ENCODE assay signal across 8 mouse cellular contexts in genomic region chr4:142772751-142773455, GRCm38 (mm10).
DNase-seq lines count a peak whose midpoint lies in the region; ATAC-seq and TF ChIP-seq lines count a peak whose summit lies in the region.

No protein-coding gene starts in this region.

- ATAC-seq in lung, embryonic 14.5 days (ENCODE audit: insufficient read depth): no peak
- peak; percentile 54 for ATAC-seq in hindbrain, embryonic 15.5 days (ENCODE audit: low FRiP score, low read depth)
- peak; percentile 58 for ATAC-seq in midbrain, embryonic 11.5 days (ENCODE audit: low FRiP score)
- no peak for ATAC-seq in monocyte, adult 5-6 weeks (replicated peaks; ENCODE audit: insufficient number of reproducible peaks, low FRiP score, low TSS enrichment, poor library complexity, severe bottlenecking)

- H3K4me2 ChIP-seq in lung, embryonic 14.5 days: no peak overlapping the region
- H3K4me2 ChIP-seq in hindbrain, embryonic 15.5 days: peak overlapping the region; percentile 30; the same call in 1 of the 2 replicates
- peak overlapping the region; percentile 22; the same call in 1 of the 2 replicates for H3K4me2 ChIP-seq in midbrain, embryonic 11.5 days

- H3K9ac ChIP-seq in lung, embryonic 14.5 days: no peak overlapping the region
- H3K9ac ChIP-seq in hindbrain, embryonic 15.5 days: no peak overlapping the region
- 0 out of 2 replicates have a peak overlapping the region, but pooled peaks have one; percentile 28 for H3K9ac ChIP-seq in midbrain, embryonic 11.5 days (ENCODE audit: low read length)

- H3K4me1 ChIP-seq in lung, embryonic 14.5 days (ENCODE audit: insufficient read depth): no peaks in the 10 kb centered on the region
- H3K4me1 ChIP-seq in hindbrain, embryonic 15.5 days (replicated peaks): peaks cover 41% of the 10 kb centered on the region
- H3K4me1 ChIP-seq in midbrain, embryonic 11.5 days (ENCODE audit: control insufficient read depth, insufficient read depth, low read length): peaks cover 41% of the 10 kb centered on the region

- no peaks in the 10 kb centered on the region for H3K9me3 ChIP-seq in lung, embryonic 14.5 days (ENCODE audit: low read depth, low read length)
- no peaks in the 10 kb centered on the region for H3K9me3 ChIP-seq in hindbrain, embryonic 15.5 days
- no peaks in the 10 kb centered on the region for H3K9me3 ChIP-seq in midbrain, embryonic 11.5 days (ENCODE audit: control insufficient read depth, low read length)

- H3K27ac ChIP-seq in lung, embryonic 14.5 days (ENCODE audit: low read depth): no peak overlapping the region
- peak overlapping the region; percentile 79 for H3K27ac ChIP-seq in hindbrain, embryonic 15.5 days (replicated peaks)
- H3K27ac ChIP-seq in midbrain, embryonic 11.5 days (ENCODE audit: low read depth, low read length): peak overlapping the region; percentile 57

- no peak for TF ChIP-seq CTCF in lung, embryonic 14.5 days (IDR thresholded peaks at IDR 0.05; ENCODE audit: low read depth)

- no peaks in the 10 kb centered on the region for H3K27me3 ChIP-seq in lung, embryonic 14.5 days (ENCODE audit: insufficient read depth, low read length)
- no peaks in the 10 kb centered on the region for H3K27me3 ChIP-seq in hindbrain, embryonic 15.5 days
- peaks cover 3% of the 10 kb centered on the region for H3K27me3 ChIP-seq in midbrain, embryonic 11.5 days (ENCODE audit: control insufficient read depth, insufficient read depth, low read length)

- peak; percentile 49 for DNase-seq in lung, embryonic 14.5 days
- no peak for DNase-seq in lung, postnatal 36 days
- peak; percentile 76 to 77 for DNase-seq in cerebellum, postnatal 25 days
- peak; percentile 94 for DNase-seq in midbrain, embryonic 11.5 days (ENCODE audit: low spot score, missing footprints)
- no peak for DNase-seq in B cell, adult 2 months
- DNase-seq in thymus, postnatal 36 days: no peak

- H3K4me3 ChIP-seq in lung, embryonic 14.5 days (ENCODE audit: low read depth, low read length): no peak overlapping the region
- no peak overlapping the region for H3K4me3 ChIP-seq in hindbrain, embryonic 15.5 days
- H3K4me3 ChIP-seq in midbrain, embryonic 11.5 days (ENCODE audit: low read depth, low read length): no peak overlapping the region

- H3K36me3 ChIP-seq in lung, embryonic 14.5 days (ENCODE audit: insufficient read depth): no peaks in the 10 kb centered on the region
- no peaks in the 10 kb centered on the region for H3K36me3 ChIP-seq in hindbrain, embryonic 15.5 days
- H3K36me3 ChIP-seq in midbrain, embryonic 11.5 days (ENCODE audit: control insufficient read depth, insufficient read depth, low read length): no peaks in the 10 kb centered on the region

- 17% methylated on average over 16 of the region's 16 CpGs for WGBS in lung, embryonic 14.5 days
- 3% methylated on average over 16 of the region's 16 CpGs for WGBS in hindbrain, embryonic 15.5 days
- 3% methylated on average over 16 of the region's 16 CpGs for WGBS in midbrain, embryonic 11.5 days

Comparison
In these comparisons a context has a peak if more than half of its experiments do, and no peak if none do; other contexts are left out.
1. DNase-seq: peak in lung, embryonic 14.5 days (single experiment), cerebellum, postnatal 25 days (2 of 2) and midbrain, embryonic 11.5 days (single experiment); none in lung, postnatal 36 days (single experiment), B cell, adult 2 months (0 of 2) and thymus, postnatal 36 days (0 of 2).
2. ATAC-seq: peak in hindbrain, embryonic 15.5 days (single experiment) and midbrain, embryonic 11.5 days (single experiment); none in lung, embryonic 14.5 days (single experiment) and monocyte, adult 5-6 weeks (single experiment).